Mouse (Mus musculus) CH12.LX (cell line): ENCODE results near the gene Lhfp. TPM values are rescaled to one million over a fixed set of nuclear protein-coding genes. Genes with fewer than 3 reads are reported as not detected.

Experiments
- DNase-seq: peaks from one replicate; pipeline ENCODE4 v3.0.0-alpha.2; 2013; ENCODE audit errors: extremely low read depth
- H3K27ac ChIP-seq: 2 replicates; pipeline ENCODE4 v1.5.1; 2012; ENCODE audit warnings: low read depth, mild to moderate bottlenecking, control low read depth, moderate library complexity; ENCODE audit not compliant: insufficient read depth
- H3K27me3 ChIP-seq: replicated peaks from 2 replicates; pipeline ENCODE3; 2012; ENCODE audit warnings: inconsistent platforms
- H3K36me3 ChIP-seq, 2 experiments: replicated peaks in 1 of 2; 2 replicates each; pipeline versions ENCODE3 to v1.6.1; 2012; ENCODE audit warnings: inconsistent platforms in 1 of 2, low read length in 1 of 2, mild to moderate bottlenecking in 1 of 2, mixed read lengths in 1 of 2, moderate library complexity in 1 of 2; ENCODE audit not compliant: control insufficient read depth in 1 of 2, insufficient read depth in 1 of 2
- H3K4me1 ChIP-seq, 2 experiments: 2 replicates each; pipeline ENCODE4 v1.6.1; 2012; ENCODE audit warnings: inconsistent platforms in 1 of 2, moderate library complexity in 1 of 2; ENCODE audit not compliant: insufficient read depth in 2 of 2, control insufficient read depth in 1 of 2
- H3K4me2 ChIP-seq: 2 replicates; pipeline ENCODE4 v1.6.1; 2012; ENCODE audit warnings: low read depth, mild to moderate bottlenecking, control low read depth; ENCODE audit not compliant: poor library complexity, insufficient read depth, severe bottlenecking
- H3K4me3 ChIP-seq, 3 experiments: fragments of 150-350 bp in 1 of 3; sonication (generic) in 1 of 3; replicated peaks in 1 of 3; 2 replicates each; pipeline versions ENCODE3 to v1.5.1; 2011 to 2012; ENCODE audit warnings: low read depth in 2 of 3, low read length in 2 of 3, mild to moderate bottlenecking in 2 of 3, moderate library complexity in 2 of 3, control low read depth in 1 of 3, improper control_type of control experiment in 1 of 3, inconsistent platforms in 1 of 3, mixed read lengths in 1 of 3; ENCODE audit not compliant: poor library complexity in 1 of 3
- H3K79me2 ChIP-seq: replicated peaks from 2 replicates; pipeline ENCODE4 v1.6.1; 2012; ENCODE audit warnings: mild to moderate bottlenecking, moderate library complexity; ENCODE audit not compliant: control insufficient read depth, poor library complexity, insufficient read depth, severe bottlenecking; ENCODE audit errors: extremely low read depth
- H3K9ac ChIP-seq: 2 replicates; pipeline ENCODE4 v1.6.1; 2012; ENCODE audit warnings: low read depth, mild to moderate bottlenecking, control low read depth, moderate library complexity; ENCODE audit not compliant: insufficient read depth
- H3K9me3 ChIP-seq: replicated peaks from 2 replicates; pipeline ENCODE3; 2012; ENCODE audit warnings: low read length, inconsistent platforms, mixed read lengths
- BHLHE40 ChIP-seq: IDR thresholded peaks from 2 replicates; pipeline ENCODE4 v1.6.1; 2011; ENCODE audit warnings: mild to moderate bottlenecking, low read depth, low read length, improper control_type of control experiment
- CHD1 ChIP-seq: IDR thresholded peaks from 2 replicates; pipeline ENCODE4 v1.6.1; 2012; ENCODE audit warnings: low read depth, low read length, improper control_type of control experiment, inconsistent platforms
- CHD2 ChIP-seq: IDR thresholded peaks from 2 replicates; pipeline ENCODE4 v1.6.1; 2011; ENCODE audit warnings: low read length, improper control_type of control experiment
- CTCF ChIP-seq, 2 experiments: IDR thresholded peaks in 1 of 2; conservative IDR thresholded peaks in 1 of 2; 2 replicates each; pipeline ENCODE4 v1.5.1; 2011 to 2012; ENCODE audit warnings: low read depth in 2 of 2, low read length in 2 of 2, improper control_type of control experiment in 1 of 2, inconsistent platforms in 1 of 2, mild to moderate bottlenecking in 1 of 2, moderate library complexity in 1 of 2
- ETS1 ChIP-seq: conservative IDR thresholded peaks from 2 replicates; pipeline ENCODE4 v1.6.1; 2012; ENCODE audit warnings: low read depth, mild to moderate bottlenecking, inconsistent platforms, low read length, improper control_type of control experiment, moderate library complexity
- GABPA ChIP-seq: IDR thresholded peaks from 2 replicates; pipeline ENCODE4 v1.6.1; 2012; ENCODE audit warnings: low read depth, low read length, improper control_type of control experiment, inconsistent platforms; ENCODE audit not compliant: insufficient replicate concordance
- IRF4 ChIP-seq: IDR thresholded peaks from 2 replicates; pipeline ENCODE4 v1.6.1; 2014; ENCODE audit warnings: low read depth, mild to moderate bottlenecking, inconsistent platforms, low read length, improper control_type of control experiment
- JUN ChIP-seq: IDR thresholded peaks from 2 replicates; pipeline ENCODE4 v1.6.1; 2011; ENCODE audit warnings: low read depth, mild to moderate bottlenecking, low read length, improper control_type of control experiment, moderate library complexity; ENCODE audit not compliant: insufficient read depth
- JUND ChIP-seq: conservative IDR thresholded peaks from 2 replicates; pipeline ENCODE4 v1.6.1; 2011; ENCODE audit warnings: low read depth, low read length, improper control_type of control experiment
- KAT2A ChIP-seq: IDR thresholded peaks from 2 replicates; pipeline ENCODE4 v1.6.1; 2012; ENCODE audit warnings: low read length, improper control_type of control experiment, inconsistent platforms; ENCODE audit not compliant: insufficient replicate concordance
- MAZ ChIP-seq: IDR thresholded peaks from 2 replicates; pipeline ENCODE4 v1.6.1; 2012; ENCODE audit warnings: low read depth, mild to moderate bottlenecking, inconsistent platforms, low read length, improper control_type of control experiment, moderate library complexity
- NELFE ChIP-seq: IDR thresholded peaks from 2 replicates; pipeline ENCODE4 v1.6.1; 2011; ENCODE audit warnings: low read depth, low read length, improper control_type of control experiment
- NRF1 ChIP-seq: IDR thresholded peaks from 2 replicates; pipeline ENCODE4 v1.6.1; 2014; ENCODE audit warnings: low read depth, mild to moderate bottlenecking, inconsistent platforms, low read length, improper control_type of control experiment, moderate library complexity
- POLR2AphosphoS2 ChIP-seq: IDR thresholded peaks from 2 replicates; pipeline ENCODE4 v1.6.1; 2011; ENCODE audit warnings: low read depth, low read length, improper control_type of control experiment
- RAD21 ChIP-seq: IDR thresholded peaks from 2 replicates; pipeline ENCODE4 v1.6.1; 2011; ENCODE audit warnings: low read depth, mild to moderate bottlenecking, low read length, improper control_type of control experiment, moderate library complexity
- SIN3A ChIP-seq: IDR thresholded peaks from 2 replicates; pipeline ENCODE4 v1.6.1; 2012; ENCODE audit warnings: low read length, improper control_type of control experiment, inconsistent platforms
- TBP ChIP-seq: conservative IDR thresholded peaks from 2 replicates; pipeline ENCODE4 v1.6.1; 2011; ENCODE audit warnings: low read depth, low read length, improper control_type of control experiment
- UBTF ChIP-seq: IDR thresholded peaks from 2 replicates; pipeline ENCODE4 v1.6.1; 2012; ENCODE audit warnings: low read depth, mild to moderate bottlenecking, inconsistent platforms, low read length, improper control_type of control experiment, moderate library complexity
- USF2 ChIP-seq: conservative IDR thresholded peaks from 2 replicates; pipeline ENCODE4 v1.6.1; 2011; ENCODE audit warnings: low read depth, low read length, improper control_type of control experiment
- ZC3H11A ChIP-seq: IDR thresholded peaks from 2 replicates; pipeline ENCODE4 v1.6.1; 2012; ENCODE audit warnings: low read depth, mild to moderate bottlenecking, inconsistent platforms, low read length, improper control_type of control experiment
- ZKSCAN1 ChIP-seq: IDR thresholded peaks from 2 replicates; pipeline ENCODE4 v1.6.1; 2012; ENCODE audit warnings: low read depth, inconsistent platforms, low read length, improper control_type of control experiment, borderline replicate concordance
- ZNF384 ChIP-seq: IDR thresholded peaks from 2 replicates; pipeline ENCODE4 v1.6.1; 2012; ENCODE audit warnings: low read depth, low read length, improper control_type of control experiment, inconsistent platforms
- dilution Hi-C: fragments of 300-500 bp; cut with MboI; formaldehyde crosslinking; loops from 2 replicates; pipeline ENCODE4 v1.14.3; 2020; ENCODE audit warnings: low sequenced_read_pairs; ENCODE audit not compliant: extremely low pct_unique_long_range_greater_than_20kb, extremely low pct_ligation_motif_present
- in situ Hi-C: fragments of 300-500 bp; cut with MboI; formaldehyde crosslinking; loops from 3 replicates; pipeline ENCODE4 v1.14.3; 2019; ENCODE audit warnings: low sequenced_read_pairs, low pct_ligation_motif_present, low pct_unique_long_range_greater_than_20kb, mixed read lengths
- polyA plus RNA-seq: library from polyadenylated mRNA; unstranded; fragments of >175 nt; gene quantifications from 2 replicates; pipeline ENCODE4 v1.2.1, GENCODE M21; 2012; ENCODE audit warnings: low read depth; ENCODE audit not compliant: insufficient read length
- total RNA-seq, 2 experiments: library from RNA; depleted of rRNA; stranded (reverse); fragments of 300-350 nt in 1 of 2; fragments of >200 nt in 1 of 2; gene quantifications; 2 replicates each; pipeline ENCODE4 v1.2.3; 2012 to 2014

Gene Lhfp
- total and polyA plus RNA-seq, 3 experiments = not detected

GRCm38 (mm10) chr3:53217697-53218096 is 176.4 kb downstream of the Lhfp start:
- no peaks in the 10 kb centered on the region for H3K79me2 ChIP-seq
- no peaks in the 10 kb centered on the region for H3K27me3 ChIP-seq
- H3K4me2 ChIP-seq = no peak overlapping the region
- no peaks in the 10 kb centered on the region for H3K9me3 ChIP-seq
- no peaks in the 10 kb centered on the region for H3K36me3 ChIP-seq
- no peak overlapping the region for H3K9ac ChIP-seq
- no peak overlapping the region for H3K27ac ChIP-seq
- no peak overlapping the region for H3K4me3 ChIP-seq
- in situ Hi-C loops = no loop called here
- TF ChIP-seq CHD1 = no peak
- DNase-seq = no peak
- dilution Hi-C loops = no loop called here
- peaks cover 0 to 3% of the 10 kb centered on the region in 2 experiments; a peak in 1 of 4 replicates for H3K4me1 ChIP-seq

- DNase-seq = no peak
These were observed 180.4 kb downstream of the Lhfp start for GRCm38 (mm10) chr3:53221531-53222272.

GRCm38 (mm10) chr3:53224141-53224540 is 182.8 kb downstream of the Lhfp start:
- Histone ChIP-seq H3K9ac (no peak overlapping the region), H3K79me2 (no peaks in the 10 kb centered on the region), H3K4me3 (no peak overlapping the region), H3K36me3 (no peaks in the 10 kb centered on the region), H3K27me3 (no peaks in the 10 kb centered on the region), H3K4me1 (no peaks in the 10 kb centered on the region), H3K27ac (no peak overlapping the region), H3K4me2 (no peak overlapping the region), H3K9me3 (no peaks in the 10 kb centered on the region)
- TF ChIP-seq RAD21 (no peak), ZC3H11A (no peak), CHD1 (no peak), POLR2AphosphoS2 (no peak), SIN3A (no peak), JUN (no peak), BHLHE40 (no peak), UBTF (no peak), ZNF384 (no peak), CHD2 (no peak), IRF4 (no peak), ZKSCAN1 (no peak), USF2 (no peak), GABPA (no peak), TBP (no peak), JUND (no peak), MAZ (no peak), ETS1 (no peak)
- in situ Hi-C loops = no loop called here
- no peak for DNase-seq
- dilution Hi-C loops = no loop called here

More at GRCm38 (mm10) chr3:53221531-53222272, 180.4 kb downstream of the Lhfp start:
- no peaks in the 10 kb centered on the region for H3K79me2 ChIP-seq
- H3K4me3 ChIP-seq = no peak overlapping the region
- no peaks in the 10 kb centered on the region for H3K36me3 ChIP-seq
- in situ Hi-C loops (no loop called here), dilution Hi-C loops (no loop called here)
- H3K9me3 ChIP-seq = no peaks in the 10 kb centered on the region
- no peak overlapping the region for H3K9ac ChIP-seq
- TF ChIP-seq NRF1 (no peak), CTCF (conservative IDR thresholded peaks at IDR 0.05 in 1 of 2, IDR thresholded peaks at IDR 0.05 in 1 of 2; ENCODE audit: low read depth in 2 of 2, low read length in 2 of 2) (no peak), KAT2A (no peak), BHLHE40 (no peak), NELFE (no peak), IRF4 (no peak)
- TF ChIP-seq, all 38 proteins: peak for 0
- Histone ChIP-seq H3K27me3 (no peaks in the 10 kb centered on the region), H3K27ac (no peak overlapping the region), H3K4me1 (no peaks in the 10 kb centered on the region), H3K4me2 (no peak overlapping the region)
